Mouse (Mus musculus): ENCODE results near the gene Sh2b3. TPM values are rescaled to one million over a fixed set of nuclear protein-coding genes. Genes with fewer than 3 reads are reported as not detected.

Sh2b3 gene
- total and polyA plus RNA-seq, 2 experiments from 2014 or later = 11.4 to 58.5 TPM

GRCm38 (mm10) chr5:121795800-121796199 lies 41.6 kb downstream of the Sh2b3 start:
- no peaks in the 10 kb centered on the region for H3K27me3 ChIP-seq (ENCODE audit: control insufficient read depth, insufficient read depth, low read length)
- no peak for ATAC-seq (ENCODE audit: insufficient read depth, low read depth)
- no peak overlapping the region for H3K27ac ChIP-seq (ENCODE audit: low read depth)
- no peaks in the 10 kb centered on the region for H3K9me3 ChIP-seq (replicated peaks; ENCODE audit: control insufficient read depth, low read length)
- no peak for TF ChIP-seq EP300 (IDR thresholded peaks at IDR 0.05; ENCODE audit: low read depth)
- peak; percentile 13 for TF ChIP-seq CTCF (IDR thresholded peaks at IDR 0.05; ENCODE audit: low read depth)
- H3K4me1 ChIP-seq (ENCODE audit: control insufficient read depth, insufficient read depth) = no peaks in the 10 kb centered on the region
- no peak for DNase-seq (ENCODE audit: low spot score)
- 87% methylated on average over 3 of the region's 3 CpGs for WGBS
- no peak overlapping the region for H3K4me3 ChIP-seq (ENCODE audit: low read depth, low read length)
- H3K9ac ChIP-seq (replicated peaks; ENCODE audit: low read depth, low read length) = no peak overlapping the region
- H3K4me2 ChIP-seq (ENCODE audit: low read depth, low read length) = no peak overlapping the region
- H3K36me3 ChIP-seq (replicated peaks; ENCODE audit: control insufficient read depth, insufficient read depth, low read length) = peaks cover 67% of the 10 kb centered on the region

GRCm38 (mm10) chr5:121791026-121791425 lies 46.4 kb downstream of the Sh2b3 start:
- DNase-seq (ENCODE audit: low spot score) = no peak
- 83% methylated on average over 5 of the region's 5 CpGs for WGBS
- ATAC-seq (ENCODE audit: insufficient read depth, low read depth) = no peak
- H3K4me3 ChIP-seq (ENCODE audit: low read depth, low read length) = no peak overlapping the region
- H3K4me1 ChIP-seq (ENCODE audit: control insufficient read depth, insufficient read depth) = no peaks in the 10 kb centered on the region
- no peak overlapping the region for H3K4me2 ChIP-seq (ENCODE audit: low read depth, low read length)
- no peaks in the 10 kb centered on the region for H3K27me3 ChIP-seq (ENCODE audit: control insufficient read depth, insufficient read depth, low read length)
- no peak for TF ChIP-seq EP300 (IDR thresholded peaks at IDR 0.05; ENCODE audit: low read depth)
- no peak for TF ChIP-seq CTCF (IDR thresholded peaks at IDR 0.05; ENCODE audit: low read depth)
- H3K27ac ChIP-seq (ENCODE audit: low read depth) = no peak overlapping the region
- peaks cover 60% of the 10 kb centered on the region for H3K36me3 ChIP-seq (replicated peaks; ENCODE audit: control insufficient read depth, insufficient read depth, low read length)
- H3K9ac ChIP-seq (replicated peaks; ENCODE audit: low read depth, low read length) = no peak overlapping the region
- no peaks in the 10 kb centered on the region for H3K9me3 ChIP-seq (replicated peaks; ENCODE audit: control insufficient read depth, low read length)

- ATAC-seq (ENCODE audit: insufficient read depth, low read depth) (peak; percentile 44; the same call in 1 of the 2 replicates), DNase-seq (ENCODE audit: low spot score) (no peak)
- peaks cover 86% of the 10 kb centered on the region for H3K36me3 ChIP-seq (replicated peaks; ENCODE audit: control insufficient read depth, insufficient read depth, low read length)
- no peak overlapping the region for H3K9ac ChIP-seq (replicated peaks; ENCODE audit: low read depth, low read length)
- 52% methylated on average over 10 of the region's 10 CpGs for WGBS
- H3K27me3 ChIP-seq (ENCODE audit: control insufficient read depth, insufficient read depth, low read length) = no peaks in the 10 kb centered on the region
- H3K9me3 ChIP-seq (replicated peaks; ENCODE audit: control insufficient read depth, low read length) = no peaks in the 10 kb centered on the region
- H3K4me1 ChIP-seq (ENCODE audit: control insufficient read depth, insufficient read depth) = no peaks in the 10 kb centered on the region
- H3K27ac ChIP-seq (ENCODE audit: low read depth) = peak overlapping the region; percentile 8; the same call in 1 of the 2 replicates
- no peak for TF ChIP-seq EP300 (IDR thresholded peaks at IDR 0.05; ENCODE audit: low read depth)
- H3K4me2 ChIP-seq (ENCODE audit: low read depth, low read length) = no peak overlapping the region
- H3K4me3 ChIP-seq (ENCODE audit: low read depth, low read length) = no peak overlapping the region
Observed at GRCm38 (mm10) chr5:121783862-121784500, 53.5 kb downstream of the Sh2b3 start.

- Histone ChIP-seq H3K4me3 (ENCODE audit: low read depth, low read length) (no peak overlapping the region), H3K4me2 (ENCODE audit: low read depth, low read length) (no peak overlapping the region), H3K4me1 (ENCODE audit: control insufficient read depth, insufficient read depth) (no peaks in the 10 kb centered on the region), H3K27me3 (ENCODE audit: control insufficient read depth, insufficient read depth, low read length) (no peaks in the 10 kb centered on the region), H3K9me3 (replicated peaks; ENCODE audit: control insufficient read depth, low read length) (no peaks in the 10 kb centered on the region), H3K27ac (ENCODE audit: low read depth) (no peak overlapping the region), H3K9ac (replicated peaks; ENCODE audit: low read depth, low read length) (no peak overlapping the region), H3K36me3 (replicated peaks; ENCODE audit: control insufficient read depth, insufficient read depth, low read length) (peaks cover 92% of the 10 kb centered on the region)
- ATAC-seq (ENCODE audit: insufficient read depth, low read depth) = no peak
- no peak for DNase-seq (ENCODE audit: low spot score)
- 55% methylated on average over 4 of the region's 4 CpGs for WGBS
- TF ChIP-seq EP300 (IDR thresholded peaks at IDR 0.05; ENCODE audit: low read depth) = no peak
- peak; percentile 36; the same call in 1 of the 2 replicates for TF ChIP-seq CTCF (IDR thresholded peaks at IDR 0.05; ENCODE audit: low read depth)
Observed at GRCm38 (mm10) chr5:121782467-121782866, 55.0 kb downstream of the Sh2b3 start.

GRCm38 (mm10) chr5:121780180-121780579 lies 57.3 kb downstream of the Sh2b3 start:
- Histone ChIP-seq H3K27ac (ENCODE audit: low read depth) (no peak overlapping the region), H3K9me3 (replicated peaks; ENCODE audit: control insufficient read depth, low read length) (no peaks in the 10 kb centered on the region), H3K4me2 (ENCODE audit: low read depth, low read length) (no peak overlapping the region), H3K4me1 (ENCODE audit: control insufficient read depth, insufficient read depth) (no peaks in the 10 kb centered on the region), H3K9ac (replicated peaks; ENCODE audit: low read depth, low read length) (no peak overlapping the region), H3K36me3 (replicated peaks; ENCODE audit: control insufficient read depth, insufficient read depth, low read length) (peaks cover 75% of the 10 kb centered on the region), H3K4me3 (ENCODE audit: low read depth, low read length) (no peak overlapping the region), H3K27me3 (ENCODE audit: control insufficient read depth, insufficient read depth, low read length) (no peaks in the 10 kb centered on the region)
- TF ChIP-seq CTCF (IDR thresholded peaks at IDR 0.05; ENCODE audit: low read depth) = no peak
- no peak for TF ChIP-seq EP300 (IDR thresholded peaks at IDR 0.05; ENCODE audit: low read depth)
- ATAC-seq (ENCODE audit: insufficient read depth, low read depth) (no peak), DNase-seq (ENCODE audit: low spot score) (no peak)
- WGBS = 71% methylated on average over 5 of the region's 5 CpGs
